Mouse (Mus musculus) bone marrow, adult 2 months (tissue): Measurements from ENCODE around the gene Hnrnpdl.

Experiments
- CTCF ChIP-seq: fragments of 200-500 bp; IDR thresholded peaks from 2 replicates; pipeline ENCODE4 v1.5.1; 2011; ENCODE audit warnings: low read length, control low read depth; ENCODE audit not compliant: control insufficient read depth, insufficient read depth
- POLR2A ChIP-seq: fragments of 200-500 bp; IDR thresholded peaks from 2 replicates; pipeline ENCODE4 v1.6.1; 2011; ENCODE audit warnings: low read depth, mild to moderate bottlenecking, control low read depth, low read length, borderline replicate concordance; ENCODE audit not compliant: control insufficient read depth

- no peak for TF ChIP-seq CTCF
- TF ChIP-seq POLR2A, result no peak
Measured at GRCm38 (mm10) chr5:100041272-100041671, 1.8 kb upstream of the Hnrnpdl start.
